Mouse (Mus musculus): Measurements from ENCODE around the gene Chd9.

DNA sequence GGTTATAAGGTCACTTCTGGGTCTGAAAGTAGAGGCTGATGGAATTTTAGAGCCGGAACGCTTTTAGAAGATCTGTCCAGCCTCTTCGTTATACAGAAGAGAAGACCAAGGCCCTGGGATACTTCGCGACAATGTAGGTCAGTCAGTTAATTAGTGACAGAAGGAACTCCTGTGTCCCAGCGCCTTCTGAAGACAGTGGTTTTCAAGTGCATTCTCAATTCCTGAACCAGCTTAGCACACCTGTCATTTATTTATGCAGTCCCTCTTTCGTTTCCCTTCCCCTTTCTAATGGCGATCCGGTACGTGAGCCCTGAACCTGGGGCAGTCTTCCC lies 79.3 kb downstream of the Chd9 start:
- TF ChIP-seq GATA1 (IDR thresholded peaks at IDR 0.05; ENCODE audit: low read length) (no peak), TAL1 (IDR thresholded peaks at IDR 0.05; ENCODE audit: low read length) (no peak)

All from erythroblast, embryonic 14.5 days (primary cell).